Mouse (Mus musculus) ES-E14 (cell line): ENCODE results near the gene Prss45. TPM values are rescaled to one million over a fixed set of nuclear protein-coding genes. Genes with fewer than 3 reads are reported as not detected.

Source experiments
- DNase-seq: peaks from one replicate; pipeline ENCODE4 v3.0.0-alpha.2; 2013; ENCODE audit warnings: low read depth, low spot score
- H3K27ac ChIP-seq: 2 replicates; pipeline ENCODE4 v1.5.1; 2012; ENCODE audit warnings: low read depth, mild to moderate bottlenecking, low read length, moderate library complexity, mixed read lengths; ENCODE audit not compliant: poor library complexity, insufficient read depth, severe bottlenecking
- H3K36me3 ChIP-seq: 2 replicates; pipeline ENCODE4 v1.6.1; 2012; ENCODE audit warnings: mild to moderate bottlenecking, low read length, moderate library complexity, mixed read lengths; ENCODE audit not compliant: control insufficient read depth, poor library complexity, insufficient read depth, severe bottlenecking
- H3K4me1 ChIP-seq, 2 experiments: fragments of 150-350 bp in 1 of 2; sonication (generic) in 1 of 2; 2 replicates each; pipeline ENCODE4 v1.6.1; 2012; ENCODE audit warnings: low read length in 2 of 2, mild to moderate bottlenecking in 1 of 2, mixed read lengths in 1 of 2; ENCODE audit not compliant: control insufficient read depth in 2 of 2, insufficient read depth in 2 of 2, poor library complexity in 1 of 2
- H3K4me3 ChIP-seq, 2 experiments: fragments of 150-350 bp in 1 of 2; sonication (generic) in 1 of 2; 2 replicates each; pipeline ENCODE4 v1.5.1; 2012; ENCODE audit warnings: low read length in 2 of 2, low read depth in 1 of 2, mild to moderate bottlenecking in 1 of 2, mixed read lengths in 1 of 2; ENCODE audit not compliant: insufficient read depth in 1 of 2, poor library complexity in 1 of 2, severe bottlenecking in 1 of 2
- H3K9ac ChIP-seq: 2 replicates; pipeline ENCODE4 v1.6.1; 2012; ENCODE audit warnings: low read depth, mild to moderate bottlenecking, low read length, mixed read lengths; ENCODE audit not compliant: poor library complexity, insufficient read depth, severe bottlenecking
- H3K9me3 ChIP-seq: fragments of 150-350 bp; sonication (generic); 2 replicates; pipeline ENCODE4 v1.6.1; 2012; ENCODE audit warnings: low read depth, mild to moderate bottlenecking, low read length; ENCODE audit not compliant: control insufficient read depth, insufficient read depth
- CHD2 ChIP-seq: IDR thresholded peaks from 2 replicates; pipeline ENCODE4 v1.6.1; 2014; ENCODE audit warnings: mild to moderate bottlenecking, low read depth, low read length, inconsistent platforms
- HCFC1 ChIP-seq: IDR thresholded peaks from 2 replicates; pipeline ENCODE4 v1.6.1; 2012; ENCODE audit warnings: low read length, inconsistent platforms, borderline replicate concordance; ENCODE audit not compliant: insufficient read depth
- MAFK ChIP-seq: IDR thresholded peaks from 2 replicates; pipeline ENCODE4 v1.6.1; 2014; ENCODE audit warnings: mild to moderate bottlenecking, low read depth, low read length, inconsistent platforms; ENCODE audit not compliant: insufficient read depth
- ZC3H11A ChIP-seq: IDR thresholded peaks from 2 replicates; pipeline ENCODE4 v1.6.1; 2012; ENCODE audit warnings: low read depth, mild to moderate bottlenecking, inconsistent platforms, low read length, borderline replicate concordance
- ZNF384 ChIP-seq: IDR thresholded peaks from 2 replicates; pipeline ENCODE4 v1.6.1; 2012; ENCODE audit warnings: low read depth, low read length, inconsistent platforms
- in situ Hi-C, 2 experiments: fragments of 600-800 bp; cut with MboI; formaldehyde crosslinking; loops; one replicate each; pipeline ENCODE4 v1.15.1; 2025; ENCODE audit warnings: low sequenced_read_pairs in 2 of 2, inconsistent platforms in 1 of 2; ENCODE audit not compliant: unreplicated experiment in 2 of 2
- total RNA-seq: library from RNA; depleted of rRNA; stranded (reverse); fragments of 300-350 nt; gene quantifications from 2 replicates; pipeline ENCODE4 v1.2.3, GENCODE M21; 2012

The Prss45 gene
- total RNA-seq, 1 experiment, result 0.54 TPM

GRCm38 (mm10) chr9:110874660-110875191 is 40.3 kb downstream of the Prss45 start:
- Histone ChIP-seq H3K9ac (no peak overlapping the region), H3K27ac (no peak overlapping the region), H3K4me1 (peaks cover 0 to 15% of the 10 kb centered on the region in 2 experiments; a peak in 1 of 4 replicates), H3K9me3 (no peaks in the 10 kb centered on the region), H3K4me3 (no peak overlapping the region), H3K36me3 (no peaks in the 10 kb centered on the region)
- TF ChIP-seq MAFK, result no peak
- TF ChIP-seq CHD2, result no peak
- TF ChIP-seq HCFC1, result no peak
- no peak for TF ChIP-seq ZNF384
- TF ChIP-seq ZC3H11A, result no peak
- no peak for DNase-seq
- in situ Hi-C loops, result loop anchor here in 1 of 2 experiments (10.0 kb wide), 1 partner anchor 160 kb away; no protein-coding TSS in a partner anchor

GRCm38 (mm10) chr9:110875288-110875695 is 40.9 kb downstream of the Prss45 start:
- H3K36me3 ChIP-seq, result no peaks in the 10 kb centered on the region
- no peak for TF ChIP-seq ZNF384
- no peak for TF ChIP-seq MAFK
- TF ChIP-seq CHD2, result no peak
- TF ChIP-seq HCFC1, result no peak
- no peak for TF ChIP-seq ZC3H11A
- no peak overlapping the region for H3K4me3 ChIP-seq
- H3K9me3 ChIP-seq, result no peaks in the 10 kb centered on the region
- in situ Hi-C loops, result loop anchor here in 1 of 2 experiments (10.0 kb wide), 1 partner anchor 160 kb away; no protein-coding TSS in a partner anchor
- H3K9ac ChIP-seq, result no peak overlapping the region
- DNase-seq, result no peak
- peaks cover 0 to 15% of the 10 kb centered on the region in 2 experiments; a peak in 1 of 4 replicates for H3K4me1 ChIP-seq
- no peak overlapping the region for H3K27ac ChIP-seq

GRCm38 (mm10) chr9:110877353-110877752 is 43.0 kb downstream of the Prss45 start:
- Histone ChIP-seq H3K9ac (no peak overlapping the region), H3K36me3 (no peaks in the 10 kb centered on the region), H3K27ac (no peak overlapping the region), H3K4me1 (peaks cover 0 to 31% of the 10 kb centered on the region in 2 experiments; a peak in 3 of 4 replicates), H3K4me3 (no peak overlapping the region), H3K9me3 (no peaks in the 10 kb centered on the region)
- in situ Hi-C loops, result loop anchor here in 1 of 2 experiments (10.0 kb wide), 1 partner anchor 163 kb away; no protein-coding TSS in a partner anchor
- TF ChIP-seq CHD2 (no peak), ZC3H11A (no peak), ZNF384 (no peak), HCFC1 (no peak)
- no peak for DNase-seq

DNA sequence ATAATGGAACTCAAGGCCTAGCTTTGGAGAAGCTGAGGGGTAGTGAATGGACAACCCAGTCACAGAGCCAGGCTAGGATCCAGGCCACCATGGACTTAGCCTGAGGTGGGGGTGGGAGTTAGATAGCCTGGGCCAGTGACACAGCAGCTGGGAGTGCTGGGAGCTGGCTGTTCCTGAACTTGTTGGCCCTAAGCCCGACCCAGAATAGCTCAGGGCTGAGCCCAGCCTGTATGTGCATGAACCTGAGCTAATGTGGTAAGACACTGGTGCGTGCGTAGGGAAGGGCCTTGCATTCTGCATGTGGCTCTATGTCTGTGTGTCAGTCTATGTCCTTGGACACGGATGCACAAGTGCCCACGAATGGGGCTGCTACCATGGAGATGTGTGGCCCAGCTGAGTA is 43.5 kb downstream of the Prss45 start:
- no peak overlapping the region for H3K4me3 ChIP-seq
- no peak overlapping the region for H3K9ac ChIP-seq
- DNase-seq, result no peak
- TF ChIP-seq HCFC1, result no peak
- peaks cover 0 to 31% of the 10 kb centered on the region in 2 experiments; a peak in 3 of 4 replicates for H3K4me1 ChIP-seq
- H3K27ac ChIP-seq, result no peak overlapping the region
- H3K36me3 ChIP-seq, result no peaks in the 10 kb centered on the region
- no peaks in the 10 kb centered on the region for H3K9me3 ChIP-seq
- in situ Hi-C loops, result loop anchor here in 1 of 2 experiments (10.0 kb wide), 1 partner anchor 163 kb away; no protein-coding TSS in a partner anchor
